In genomic region chr3:130891310-130891709, GRCm38 (mm10) we compare ENCODE assay signal across 20 mouse cellular contexts.
A peak's percentile ranks its signal among the peaks of the same experiment; 100 is the strongest.
DNase-seq lines count a peak whose midpoint lies in the region; ATAC-seq and TF ChIP-seq lines count a peak whose summit lies in the region.
"Had no signal": no experiment of that assay in that cellular context is flagged by ENCODE, and none has a peak within 500 bp of the region (broad histone marks: within the 10 kb centered on the region; RNA-seq: fewer than 3 reads in every experiment).

No protein-coding gene starts in this region.

- DNase-seq in heart, postnatal 0 days (ENCODE audit: low spot score) = no peak
- peak; percentile 47 for DNase-seq in thymus, adult 2 months
- DNase-seq in thymus, adult 18-20 months = no peak
- DNase-seq in adipocyte (ENCODE audit: low spot score) = peak; percentile 60
- DNase-seq in thymus, postnatal 4 days = peak; percentile 60
- DNase-seq in forebrain, embryonic 11.5 days (ENCODE audit: low spot score) = no peak
- DNase-seq in heart, postnatal 10 days = no peak
- DNase-seq: cerebellum, adult 11 months; cerebellum, postnatal 36 days; gastrocnemius, postnatal 25 days; kidney, postnatal 25 days; left cerebral cortex, postnatal 4 days; lung, postnatal 4 days had no signal

- H3K4me3 ChIP-seq in heart, postnatal 0 days (ENCODE audit: low read depth, low read length) = no peak overlapping the region
- H3K4me3 ChIP-seq in heart, embryonic 11.5 days (ENCODE audit: low read depth, low read length) = no peak overlapping the region
- H3K4me3 ChIP-seq in thymus, adult 2 months (ENCODE audit: control insufficient read depth, insufficient read depth, low read length) = no peak overlapping the region
- no peak overlapping the region for H3K4me3 ChIP-seq in forebrain, embryonic 11.5 days (ENCODE audit: low read depth, low read length)
- H3K4me3 ChIP-seq: embryonic facial prominence, embryonic 13.5 days; forebrain, embryonic 10.5 days; heart, embryonic 13.5 days; hindbrain, embryonic 10.5 days had no signal

- no peak overlapping the region for H3K9ac ChIP-seq in heart, postnatal 0 days (replicated peaks; ENCODE audit: low read depth, low read length)
- H3K9ac ChIP-seq in heart, embryonic 11.5 days (ENCODE audit: low read depth, low read length) = no peak overlapping the region
- no peak overlapping the region for H3K9ac ChIP-seq in forebrain, embryonic 11.5 days (ENCODE audit: low read length)
- H3K9ac ChIP-seq: embryonic facial prominence, embryonic 13.5 days; heart, embryonic 13.5 days; liver, embryonic 14.5 days had no signal

- TF ChIP-seq POLR2A in thymus, adult 2 months (IDR thresholded peaks at IDR 0.05; ENCODE audit: control insufficient read depth, extremely low read depth, insufficient read depth, low read length, poor library complexity) = no peak

- intact Hi-C loops in heart, postnatal 10 days (cut with DNase I) = no loop called here

- ATAC-seq in heart, postnatal 0 days (ENCODE audit: insufficient read depth, low read depth) = no peak
- ATAC-seq in heart, embryonic 11.5 days (replicated peaks; ENCODE audit: insufficient number of reproducible peaks, low FRiP score, low TSS enrichment) = no peak
- ATAC-seq in forebrain, embryonic 11.5 days (replicated peaks; ENCODE audit: low FRiP score) = no peak

- no peak overlapping the region for H3K27ac ChIP-seq in heart, postnatal 0 days (ENCODE audit: low read depth)
- H3K27ac ChIP-seq in heart, embryonic 11.5 days (ENCODE audit: low read depth, low read length) = no peak overlapping the region
- H3K27ac ChIP-seq in thymus, adult 2 months (ENCODE audit: control insufficient read depth, insufficient read depth, low read length) = no peak overlapping the region
- H3K27ac ChIP-seq in forebrain, embryonic 11.5 days (ENCODE audit: low read depth, low read length) = no peak overlapping the region
- H3K27ac ChIP-seq: embryonic facial prominence, embryonic 13.5 days; forebrain, embryonic 10.5 days; heart, embryonic 13.5 days; hindbrain, embryonic 10.5 days; liver, embryonic 14.5 days had no signal

- peak; percentile 24; the same call in 1 of the 2 replicates for TF ChIP-seq CTCF in heart, postnatal 0 days (IDR thresholded peaks at IDR 0.05; ENCODE audit: low read depth)
- TF ChIP-seq CTCF in thymus, adult 2 months (IDR thresholded peaks at IDR 0.05; ENCODE audit: borderline replicate concordance, control insufficient read depth, extremely low read depth, insufficient read depth, low read length, poor library complexity) = no peak

- H3K4me1 ChIP-seq in heart, postnatal 0 days (ENCODE audit: control insufficient read depth, insufficient read depth) = no peaks in the 10 kb centered on the region
- H3K4me1 ChIP-seq in heart, embryonic 11.5 days (ENCODE audit: control insufficient read depth, insufficient read depth, low read length) = 0 out of 2 replicates have a peak, but pooled peaks cover 2% of the 10 kb centered on the region
- peaks cover 24% of the 10 kb centered on the region for H3K4me1 ChIP-seq in thymus, adult 2 months (replicated peaks; ENCODE audit: control insufficient read depth, insufficient read depth, low read length)
- no peaks in the 10 kb centered on the region for H3K4me1 ChIP-seq in forebrain, embryonic 11.5 days (replicated peaks; ENCODE audit: control insufficient read depth, insufficient read depth, low read length)
- H3K4me1 ChIP-seq: forebrain, embryonic 10.5 days; hindbrain, embryonic 10.5 days had no signal

- H3K27me3 ChIP-seq in heart, postnatal 0 days (ENCODE audit: control insufficient read depth, insufficient read depth, low read length) = no peaks in the 10 kb centered on the region
- H3K27me3 ChIP-seq in heart, embryonic 11.5 days (ENCODE audit: control insufficient read depth, insufficient read depth, low read length) = no peaks in the 10 kb centered on the region
- H3K27me3 ChIP-seq in thymus, adult 2 months (ENCODE audit: control insufficient read depth, insufficient read depth, low read length) = no peaks in the 10 kb centered on the region
- H3K27me3 ChIP-seq in forebrain, embryonic 11.5 days (ENCODE audit: control insufficient read depth, insufficient read depth, low read length) = no peaks in the 10 kb centered on the region
- H3K27me3 ChIP-seq: embryonic facial prominence, embryonic 13.5 days; heart, embryonic 13.5 days had no signal

- H3K4me2 ChIP-seq in heart, postnatal 0 days (ENCODE audit: low read depth, low read length) = no peak overlapping the region
- no peak overlapping the region for H3K4me2 ChIP-seq in heart, embryonic 11.5 days
- no peak overlapping the region for H3K4me2 ChIP-seq in forebrain, embryonic 11.5 days (ENCODE audit: low read depth, low read length, severe bottlenecking)
- H3K4me2 ChIP-seq: embryonic facial prominence, embryonic 13.5 days; heart, embryonic 13.5 days; midbrain, embryonic 11.5 days had no signal

- H3K36me3 ChIP-seq in heart, postnatal 0 days (replicated peaks; ENCODE audit: control insufficient read depth, insufficient read depth, low read length) = no peaks in the 10 kb centered on the region
- no peaks in the 10 kb centered on the region for H3K36me3 ChIP-seq in heart, embryonic 11.5 days (ENCODE audit: control insufficient read depth, insufficient read depth, low read length)
- no peaks in the 10 kb centered on the region for H3K36me3 ChIP-seq in thymus, adult 2 months (ENCODE audit: control insufficient read depth, insufficient read depth, low read length)
- H3K36me3 ChIP-seq in forebrain, embryonic 11.5 days (ENCODE audit: control insufficient read depth, insufficient read depth, low read length) = no peaks in the 10 kb centered on the region
- H3K36me3 ChIP-seq: embryonic facial prominence, embryonic 13.5 days; forebrain, embryonic 10.5 days; heart, embryonic 13.5 days; hindbrain, embryonic 10.5 days had no signal

- peaks cover 5% of the 10 kb centered on the region; the same call in 1 of the 2 replicates for H3K9me3 ChIP-seq in heart, postnatal 0 days (replicated peaks; ENCODE audit: control insufficient read depth, low read length)
- no peaks in the 10 kb centered on the region; the same call in 1 of the 2 replicates for H3K9me3 ChIP-seq in heart, embryonic 11.5 days (replicated peaks; ENCODE audit: control insufficient read depth, low read length)
- peaks cover 3% of the 10 kb centered on the region; the same call in 1 of the 2 replicates for H3K9me3 ChIP-seq in forebrain, embryonic 11.5 days (ENCODE audit: control insufficient read depth, low read length)

- WGBS in heart, postnatal 0 days = 82% methylated on average over 4 of the region's 4 CpGs
- 75% methylated on average over 4 of the region's 4 CpGs for WGBS in heart, embryonic 11.5 days (ENCODE audit: insufficient replicate concordance)
- 90% methylated on average over 4 of the region's 4 CpGs for WGBS in thymus, adult 2 months
- WGBS in forebrain, embryonic 11.5 days = 85% methylated on average over 4 of the region's 4 CpGs

- TF ChIP-seq EP300 in heart, postnatal 0 days (IDR thresholded peaks at IDR 0.05; ENCODE audit: low read depth) = no peak

Comparison
In these comparisons a context has a peak if more than half of its experiments do, and no peak if none do; other contexts are left out.
1. DNase-seq: peak in thymus, adult 2 months (single experiment), adipocyte (single experiment) and thymus, postnatal 4 days (single experiment); none in heart, postnatal 0 days (single experiment), thymus, adult 18-20 months (0 of 2), forebrain, embryonic 11.5 days (single experiment) and heart, postnatal 10 days (0 of 2).